Mouse (Mus musculus): ENCODE data around the gene Sf3a2. TPM values are rescaled to one million over a fixed set of nuclear protein-coding genes. Genes with fewer than 3 reads are reported as not detected.
"Not testable (repeated sequence)": the region's sequence is repeated elsewhere in the genome, so short reads cannot be mapped to it uniquely, and the experiment has no call there.

Gene Sf3a2
- polyA plus RNA-seq, 1 experiment from 2014 or later = 39.0 TPM

- peak overlapping the region; percentile 71 for H3K9ac ChIP-seq (ENCODE audit: low read depth, low read length)
- no peaks in the 10 kb centered on the region for H3K27me3 ChIP-seq (replicated peaks; ENCODE audit: control insufficient read depth, insufficient read depth, low read length)
- no peak overlapping the region for H3K27ac ChIP-seq (ENCODE audit: low read depth, low read length)
- H3K9me3 ChIP-seq (ENCODE audit: control insufficient read depth) = no peaks in the 10 kb centered on the region
- H3K4me3 ChIP-seq (ENCODE audit: low read depth, low read length) = peak overlapping the region; percentile 62
- H3K4me1 ChIP-seq (replicated peaks; ENCODE audit: control insufficient read depth, insufficient read depth, low read length) = peaks cover 7% of the 10 kb centered on the region; the same call in 1 of the 2 replicates
- ATAC-seq = no peak
- H3K4me2 ChIP-seq (replicated peaks; ENCODE audit: low read depth) = peak overlapping the region; percentile 94
- WGBS = 59% methylated on average over 10 of the region's 10 CpGs
- peaks cover 18% of the 10 kb centered on the region for H3K36me3 ChIP-seq (ENCODE audit: control insufficient read depth, insufficient read depth)
- TF ChIP-seq CTCF (IDR thresholded peaks at IDR 0.05; ENCODE audit: low read depth) = no peak
These were observed 29.9 kb downstream of the Sf3a2 start for GRCm38 (mm10) chr10:80827870-80828420.

DNA sequence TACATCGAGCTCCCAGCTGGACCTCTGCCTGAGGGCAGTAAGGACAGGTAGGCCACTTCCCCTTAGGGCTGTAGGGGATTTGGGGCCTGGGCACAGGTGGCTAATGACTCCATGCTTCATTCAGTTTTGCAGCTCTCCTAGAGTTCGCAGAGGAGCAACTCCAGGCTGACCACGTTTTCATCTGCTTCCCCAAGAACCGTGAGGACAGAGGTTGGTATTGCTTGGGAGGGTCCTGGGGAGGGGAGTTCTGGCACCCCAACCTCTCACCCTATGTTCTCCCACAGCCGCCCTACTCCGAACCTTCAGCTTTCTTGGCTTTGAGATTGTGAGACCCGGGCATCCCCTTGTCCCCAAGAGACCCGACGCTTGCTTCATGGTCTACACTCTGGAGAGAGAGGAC is 30.6 kb downstream of the Sf3a2 start:
- peaks cover 18% of the 10 kb centered on the region for H3K36me3 ChIP-seq (ENCODE audit: control insufficient read depth, insufficient read depth)
- WGBS = 66% methylated on average over 7 of the region's 9 CpGs
- H3K27ac ChIP-seq (ENCODE audit: low read depth, low read length); H3K4me1 ChIP-seq (replicated peaks; ENCODE audit: control insufficient read depth, insufficient read depth, low read length); H3K9me3 ChIP-seq (ENCODE audit: control insufficient read depth); H3K9ac ChIP-seq (ENCODE audit: low read depth, low read length); ATAC-seq; H3K27me3 ChIP-seq (replicated peaks; ENCODE audit: control insufficient read depth, insufficient read depth, low read length): not testable (repeated sequence)
- 0 out of 2 replicates have a peak overlapping the region, but pooled peaks have one; percentile 62 for H3K4me3 ChIP-seq (ENCODE audit: low read depth, low read length)
- peak overlapping the region; percentile 94 for H3K4me2 ChIP-seq (replicated peaks; ENCODE audit: low read depth)

- 52% methylated on average over 1 of the region's 1 CpGs for WGBS
- H3K27ac ChIP-seq (ENCODE audit: low read depth, low read length) = peak overlapping the region; percentile 1; the same call in 1 of the 2 replicates
These were observed 31.6 kb downstream of the Sf3a2 start for GRCm38 (mm10) chr10:80829359-80830278.

DNA sequence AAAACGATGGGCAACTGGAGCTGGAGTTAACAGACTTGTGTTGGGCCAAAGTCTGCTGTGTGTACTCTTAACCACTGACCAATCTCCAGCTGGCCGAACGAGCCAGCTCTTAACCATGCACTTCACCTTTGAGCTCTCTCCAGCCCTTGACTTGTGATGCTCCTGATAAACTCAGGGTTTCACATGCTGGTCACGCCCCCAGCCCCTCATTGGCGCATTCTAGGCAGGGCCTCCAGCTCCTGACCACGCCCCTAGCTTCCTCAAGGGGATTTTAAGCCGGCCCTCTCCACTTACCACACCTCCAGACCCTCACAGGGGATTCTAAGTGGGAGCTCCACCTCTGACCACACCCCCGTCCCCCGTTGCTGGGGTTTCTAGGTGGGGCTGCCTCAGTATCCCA is 33.1 kb downstream of the Sf3a2 start:
- 3% methylated on average over 9 of the region's 9 CpGs for WGBS
- Histone ChIP-seq H3K4me3 (ENCODE audit: low read depth, low read length) (no peak overlapping the region), H3K36me3 (ENCODE audit: control insufficient read depth, insufficient read depth) (peaks cover 18% of the 10 kb centered on the region), H3K9ac (ENCODE audit: low read depth, low read length) (no peak overlapping the region), H3K4me2 (replicated peaks; ENCODE audit: low read depth) (peak overlapping the region; percentile 32; the same call in 1 of the 2 replicates), H3K27me3 (replicated peaks; ENCODE audit: control insufficient read depth, insufficient read depth, low read length) (peaks cover 27% of the 10 kb centered on the region), H3K9me3 (ENCODE audit: control insufficient read depth) (no peaks in the 10 kb centered on the region), H3K4me1 (replicated peaks; ENCODE audit: control insufficient read depth, insufficient read depth, low read length) (peaks cover 7% of the 10 kb centered on the region; the same call in 1 of the 2 replicates), H3K27ac (ENCODE audit: low read depth, low read length) (0 out of 2 replicates have a peak overlapping the region, but pooled peaks have one; percentile 8)
- TF ChIP-seq CTCF (IDR thresholded peaks at IDR 0.05; ENCODE audit: low read depth) = no peak
- peak; percentile 11; the same call in 1 of the 2 replicates for ATAC-seq

More at GRCm38 (mm10) chr10:80829359-80830278, 31.6 kb downstream of the Sf3a2 start:
- no peaks in the 10 kb centered on the region for H3K9me3 ChIP-seq (ENCODE audit: control insufficient read depth)
- H3K4me2 ChIP-seq (replicated peaks; ENCODE audit: low read depth) = no peak overlapping the region
- peaks cover 18% of the 10 kb centered on the region for H3K36me3 ChIP-seq (ENCODE audit: control insufficient read depth, insufficient read depth)
- TF ChIP-seq CTCF (IDR thresholded peaks at IDR 0.05; ENCODE audit: low read depth) = no peak
- H3K9ac ChIP-seq (ENCODE audit: low read depth, low read length) = peak overlapping the region; percentile 40; the same call in 1 of the 2 replicates
- H3K4me1 ChIP-seq (replicated peaks; ENCODE audit: control insufficient read depth, insufficient read depth, low read length) = peaks cover 7% of the 10 kb centered on the region; the same call in 1 of the 2 replicates
- ATAC-seq = no peak
- H3K27me3 ChIP-seq (replicated peaks; ENCODE audit: control insufficient read depth, insufficient read depth, low read length) = peaks cover 13% of the 10 kb centered on the region
- no peak overlapping the region for H3K4me3 ChIP-seq (ENCODE audit: low read depth, low read length)

DNA sequence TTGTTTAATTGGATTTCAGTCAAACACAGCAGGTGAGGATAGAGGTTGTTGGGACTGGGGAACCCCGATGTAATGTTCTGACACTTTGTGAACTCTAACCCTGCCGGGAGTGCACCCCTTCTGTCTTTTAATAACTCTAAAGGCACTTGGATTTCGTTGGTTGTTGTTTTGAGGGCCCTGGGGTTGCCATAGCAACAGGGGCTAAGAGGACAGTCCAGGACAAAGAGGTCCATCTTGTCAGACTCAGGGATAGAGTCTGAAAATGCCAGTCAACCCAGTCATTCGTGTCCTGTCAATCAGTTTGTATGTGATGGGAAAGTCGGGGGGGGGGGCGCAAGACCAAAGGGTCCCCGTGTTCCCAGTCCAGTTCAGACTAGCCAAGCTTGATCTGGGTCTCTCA is 34.8 kb downstream of the Sf3a2 start:
- ATAC-seq = no peak
- no peak overlapping the region for H3K4me2 ChIP-seq (replicated peaks; ENCODE audit: low read depth)
- H3K36me3 ChIP-seq (ENCODE audit: control insufficient read depth, insufficient read depth) = peaks cover 18% of the 10 kb centered on the region
- H3K4me3 ChIP-seq (ENCODE audit: low read depth, low read length) = no peak overlapping the region
- no peaks in the 10 kb centered on the region for H3K9me3 ChIP-seq (ENCODE audit: control insufficient read depth)
- H3K4me1 ChIP-seq (replicated peaks; ENCODE audit: control insufficient read depth, insufficient read depth, low read length) = peaks cover 7% of the 10 kb centered on the region; the same call in 1 of the 2 replicates
- 76% methylated on average over 7 of the region's 7 CpGs for WGBS
- no peak overlapping the region for H3K27ac ChIP-seq (ENCODE audit: low read depth, low read length)
- H3K9ac ChIP-seq (ENCODE audit: low read depth, low read length) = no peak overlapping the region
- TF ChIP-seq CTCF (IDR thresholded peaks at IDR 0.05; ENCODE audit: low read depth) = no peak
- peaks cover 36% of the 10 kb centered on the region for H3K27me3 ChIP-seq (replicated peaks; ENCODE audit: control insufficient read depth, insufficient read depth, low read length)

- Histone ChIP-seq H3K4me3 (ENCODE audit: low read depth, low read length) (no peak overlapping the region), H3K4me1 (replicated peaks; ENCODE audit: control insufficient read depth, insufficient read depth, low read length) (0 out of 2 replicates have a peak, but pooled peaks cover 3% of the 10 kb centered on the region), H3K9me3 (ENCODE audit: control insufficient read depth) (no peaks in the 10 kb centered on the region), H3K36me3 (ENCODE audit: control insufficient read depth, insufficient read depth) (no peaks in the 10 kb centered on the region), H3K4me2 (replicated peaks; ENCODE audit: low read depth) (no peak overlapping the region), H3K27me3 (replicated peaks; ENCODE audit: control insufficient read depth, insufficient read depth, low read length) (peaks cover 36% of the 10 kb centered on the region), H3K27ac (ENCODE audit: low read depth, low read length) (no peak overlapping the region), H3K9ac (ENCODE audit: low read depth, low read length) (no peak overlapping the region)
- TF ChIP-seq CTCF (IDR thresholded peaks at IDR 0.05; ENCODE audit: low read depth) = no peak
- WGBS = 53% methylated on average over 30 of the region's 30 CpGs
- no peak for ATAC-seq
These were observed 37.6 kb downstream of the Sf3a2 start for GRCm38 (mm10) chr10:80835617-80836016.
